Mouse (Mus musculus) embryonic facial prominence, embryonic 13.5 days (tissue): ENCODE measurements around the gene Olfr1322. TPM values are rescaled to one million over a fixed set of nuclear protein-coding genes. Genes with fewer than 3 reads are reported as not detected.

ENCODE experiments used
- ATAC-seq: fragments of 200-750 bp; cut with Nextera tagmentation; 2 replicates; pipeline ENCODE4 v1.8.0; 2017; ENCODE audit warnings: low read depth; ENCODE audit not compliant: insufficient number of reproducible peaks, insufficient read depth, low FRiP score, low TSS enrichment
- H3K27ac ChIP-seq: fragments of 300-500 bp; sonication (generic); 2 replicates; pipeline ENCODE4 v1.5.1; 2015; ENCODE audit warnings: moderate library complexity, mild to moderate bottlenecking, inconsistent platforms
- H3K27me3 ChIP-seq: fragments of 300-500 bp; sonication (generic); 2 replicates; pipeline ENCODE4 v1.6.1; 2015; ENCODE audit warnings: mild to moderate bottlenecking, inconsistent platforms
- H3K36me3 ChIP-seq: fragments of 300-500 bp; sonication (generic); 2 replicates; pipeline ENCODE4 v1.6.1; 2015; ENCODE audit warnings: mild to moderate bottlenecking, inconsistent platforms
- H3K4me1 ChIP-seq: fragments of 300-500 bp; sonication (generic); 2 replicates; pipeline ENCODE4 v1.6.1; 2015; ENCODE audit warnings: inconsistent platforms
- H3K4me2 ChIP-seq: fragments of 300-500 bp; sonication (generic); 2 replicates; pipeline ENCODE4 v1.6.1; 2015; ENCODE audit warnings: moderate library complexity, mild to moderate bottlenecking, inconsistent platforms
- H3K4me3 ChIP-seq: fragments of 300-500 bp; sonication (generic); 2 replicates; pipeline ENCODE4 v1.5.1; 2015; ENCODE audit warnings: mild to moderate bottlenecking, inconsistent platforms
- H3K9ac ChIP-seq: fragments of 300-500 bp; sonication (generic); 2 replicates; pipeline ENCODE4 v1.6.1; 2015; ENCODE audit warnings: mild to moderate bottlenecking, inconsistent platforms
- H3K9me3 ChIP-seq: fragments of 300-500 bp; sonication (generic); 2 replicates; pipeline ENCODE4 v1.6.1; 2016; ENCODE audit warnings: inconsistent platforms
- WGBS: fragments of 180-500 bp; shearing (Covaris S2); methylation state at CpG from one replicate; pipeline ENCODE4 v1.1.7; 2015; ENCODE audit warnings: mixed read lengths; 5-methylcytosine and 5-hydroxymethylcytosine counted together
- polyA plus RNA-seq: library from polyadenylated mRNA; unstranded; fragments of >200 nt; fragmentation: Nextera tagmentation; extraction: Ambion mirVana; gene quantifications from 2 replicates; pipeline ENCODE4 v1.2.1, GENCODE M21; 2015

Gene Olfr1322
- polyA plus RNA-seq = not detected in 2 replicates

DNA sequence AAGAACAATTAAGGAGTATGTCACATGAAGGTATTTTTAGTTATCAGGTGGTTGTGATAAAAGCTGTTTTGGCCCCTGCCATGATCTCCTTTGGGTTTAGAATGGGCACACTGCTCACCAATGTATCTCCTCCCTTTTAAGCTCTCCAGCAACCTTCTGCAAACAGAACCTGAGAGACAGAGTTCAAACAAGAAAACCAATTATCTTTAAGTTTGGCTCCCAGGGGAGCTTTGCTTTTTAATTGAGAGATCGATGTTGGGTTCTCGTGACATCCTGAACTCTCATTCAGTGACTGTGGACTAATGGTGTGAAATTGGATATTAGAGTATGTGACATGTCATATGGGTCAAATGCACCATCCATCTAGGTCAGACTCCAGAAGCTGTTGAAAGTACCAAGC, at the start of gene Olfr1322:
Gene Olfr1322 (minus strand): TSS at position 101 of the 400 bp plus-strand sequence.
- Histone ChIP-seq H3K4me1 (no peaks in the 10 kb centered on the region), H3K4me2 (no peak within 1 kb of the TSS), H3K27me3 (no peaks in the 10 kb centered on the region), H3K9ac (no peak within 1 kb of the TSS), H3K36me3 (no peaks in the 10 kb centered on the region), H3K9me3 (no peaks in the 10 kb centered on the region), H3K4me3 (no peak within 1 kb of the TSS), H3K27ac (no peak within 1 kb of the TSS)
- no peak for ATAC-seq
- WGBS = 76% methylated on average over 2 of the region's 2 CpGs

DNA sequence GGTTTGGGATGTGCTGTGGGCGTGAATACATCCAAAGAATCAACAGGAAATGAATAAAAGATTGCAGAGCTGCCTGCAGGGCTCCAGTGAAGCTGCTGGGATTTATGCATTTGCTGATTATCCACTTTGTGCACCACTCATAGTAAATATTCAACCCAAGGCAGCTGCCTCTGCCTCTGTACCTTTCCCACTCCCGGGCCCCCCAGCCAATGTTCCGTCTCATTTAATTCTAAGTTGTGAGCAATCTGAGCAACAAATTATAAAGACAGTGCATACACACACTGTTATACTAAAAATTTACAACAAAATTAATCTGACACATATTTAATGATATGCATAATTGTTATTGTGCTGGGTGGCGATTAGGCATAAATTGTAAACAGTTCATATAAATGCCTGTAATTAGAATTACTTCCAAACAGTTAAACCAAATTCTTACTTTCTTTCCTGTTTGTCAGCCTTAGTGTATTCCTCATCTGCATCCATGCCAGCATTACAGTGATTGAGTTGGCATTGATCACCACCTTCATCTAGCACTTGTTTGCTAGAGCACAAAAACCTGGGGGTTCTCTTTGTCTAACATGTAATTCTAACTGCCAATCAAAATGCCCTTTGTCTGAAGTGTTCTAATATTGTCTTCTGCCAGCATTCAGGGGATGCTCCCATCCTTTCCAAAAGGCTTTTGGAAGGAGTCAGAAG, 13.5 kb downstream of the Olfr1322 start:
- 80% methylated on average over 4 of the region's 4 CpGs for WGBS
- no peak overlapping the region for H3K9ac ChIP-seq
- no peaks in the 10 kb centered on the region for H3K4me1 ChIP-seq
- no peak overlapping the region for H3K27ac ChIP-seq
- H3K4me3 ChIP-seq = no peak overlapping the region
- H3K9me3 ChIP-seq = no peaks in the 10 kb centered on the region
- no peak for ATAC-seq
- no peaks in the 10 kb centered on the region for H3K27me3 ChIP-seq
- H3K36me3 ChIP-seq = no peaks in the 10 kb centered on the region
- no peak overlapping the region for H3K4me2 ChIP-seq

Other genes starting within 250 kb of the Olfr1322 start
- gene Olfr1320, start 219.2 kb downstream of the Olfr1322 start, polyA plus RNA-seq = not detected in 2 replicates
- not detected in 2 replicates for gene Olfr1321, start 156.4 kb downstream of the Olfr1322 start, polyA plus RNA-seq
- 1.9 and 2.1 TPM in 2 replicates for gene Igsf1, start 93.7 kb downstream of the Olfr1322 start, polyA plus RNA-seq
- not detected in 2 replicates for gene Olfr1323, start 127.9 kb upstream of the Olfr1322 start, polyA plus RNA-seq